Mouse (Mus musculus): ENCODE measurements around the gene Sh3bgrl2. TPM values are rescaled to one million over a fixed set of nuclear protein-coding genes. Genes with fewer than 3 reads are reported as not detected.

Sh3bgrl2 gene
- total and polyA plus RNA-seq, 3 experiments: not detected

DNA sequence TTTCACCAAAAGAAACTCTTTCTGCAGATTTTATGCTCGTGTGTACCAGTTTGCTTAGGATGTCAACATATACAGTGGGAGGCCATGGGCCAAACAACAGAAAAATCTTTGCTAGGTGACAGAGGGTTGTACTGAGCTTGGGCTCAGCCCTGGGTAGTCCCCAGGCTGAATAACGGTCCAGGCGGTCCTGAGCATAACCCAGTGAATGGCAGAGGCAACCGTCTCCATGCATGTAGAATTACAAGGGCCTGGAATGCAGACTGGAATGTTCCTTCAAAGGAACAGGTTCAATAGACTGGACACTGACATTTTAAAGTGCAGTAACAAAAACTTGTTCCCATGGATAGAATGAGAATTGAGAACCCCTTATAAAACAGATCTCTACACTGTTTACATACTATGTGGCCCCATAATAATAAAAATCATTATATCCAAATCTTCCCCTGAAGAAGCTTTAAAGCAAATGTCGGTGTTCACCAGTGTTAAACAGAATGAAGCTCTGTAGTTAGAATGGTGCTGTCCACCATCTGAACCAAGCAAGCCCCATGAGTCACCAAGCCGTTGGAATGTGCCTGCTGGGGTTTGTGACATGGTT lies 54.1 kb downstream of the Sh3bgrl2 start:
- Histone ChIP-seq H3K9ac (ENCODE audit: control insufficient read depth, low read depth, low read length, poor library complexity, severe bottlenecking) (no peak overlapping the region), H3K79me2 (ENCODE audit: control insufficient read depth, insufficient read depth, low read length, poor library complexity) (no peaks in the 10 kb centered on the region), H3K4me1 (ENCODE audit: control insufficient read depth in 1 of 2, insufficient read depth in 2 of 2, low read length in 2 of 2) (no peaks in the 10 kb centered on the region), H3K27me3 (ENCODE audit: control insufficient read depth in 1 of 2, insufficient read depth in 2 of 2, low read length in 2 of 2) (no peaks in the 10 kb centered on the region), H3K4me3 (ENCODE audit: control insufficient read depth in 1 of 2, insufficient read depth in 1 of 2, low read depth in 2 of 2, low read length in 2 of 2) (no peak overlapping the region), H3K27ac (ENCODE audit: control insufficient read depth, low read depth, low read length) (no peak overlapping the region), H3K9me3 (replicated peaks; ENCODE audit: insufficient read depth, low read length) (no peaks in the 10 kb centered on the region), H3K36me3 (ENCODE audit: control insufficient read depth in 1 of 2, insufficient read depth in 2 of 2, low read length in 2 of 2) (no peaks in the 10 kb centered on the region)
- no peak for DNase-seq (ENCODE audit: low read depth, low spot score)
- no peak for TF ChIP-seq MAFK (IDR thresholded peaks at IDR 0.05; ENCODE audit: borderline replicate concordance, low read depth, low read length)
- TF ChIP-seq POLR2AphosphoS2 (IDR thresholded peaks at IDR 0.05; ENCODE audit: low read length): no peak
- no peak for TF ChIP-seq EP300 (IDR thresholded peaks at IDR 0.05; ENCODE audit: low read depth in 1 of 2, low read length in 2 of 2)
- no peak for TF ChIP-seq ETS1 (IDR thresholded peaks at IDR 0.05; ENCODE audit: low read depth, low read length)
- no peak for TF ChIP-seq MAX (IDR thresholded peaks at IDR 0.05; ENCODE audit: low read length)
- no peak for TF ChIP-seq CHD2 (IDR thresholded peaks at IDR 0.05; ENCODE audit: low read length)
- TF ChIP-seq RAD21 (IDR thresholded peaks at IDR 0.05; ENCODE audit: low read depth, low read length): no peak
- no peak for TF ChIP-seq POLR2AphosphoS5 (IDR thresholded peaks at IDR 0.05; ENCODE audit: borderline replicate concordance, low read depth, low read length)
- no peak for TF ChIP-seq HCFC1 (IDR thresholded peaks at IDR 0.05; ENCODE audit: low read depth, low read length)
- TF ChIP-seq TCF12 (IDR thresholded peaks at IDR 0.05; ENCODE audit: low read depth, low read length): no peak
- no peak for TF ChIP-seq UBTF (IDR thresholded peaks at IDR 0.05; ENCODE audit: borderline replicate concordance, insufficient read depth, low read depth, low read length)
- no peak for TF ChIP-seq MYC (IDR thresholded peaks at IDR 0.05; ENCODE audit: low read depth, low read length)

DNA sequence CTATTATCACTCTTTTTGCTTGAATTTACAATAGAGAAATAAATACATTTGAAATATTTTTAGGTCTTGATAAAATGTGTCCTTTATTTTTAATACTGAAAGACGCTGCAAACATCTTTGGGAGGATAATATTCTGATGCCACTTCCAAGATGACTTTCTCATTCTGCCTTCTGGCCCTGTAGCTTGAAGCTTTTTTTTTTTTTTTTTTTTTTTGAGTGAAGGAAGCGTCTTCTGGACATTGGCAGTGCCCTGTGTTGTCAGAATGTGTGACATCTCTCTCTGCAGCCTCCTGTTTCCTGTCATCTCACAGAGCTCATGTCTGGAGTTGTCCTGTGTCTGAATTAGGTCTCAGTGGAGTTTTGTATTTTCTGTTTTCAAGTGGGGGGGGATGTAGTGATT lies 55.0 kb downstream of the Sh3bgrl2 start:
- Histone ChIP-seq H3K4me1 (ENCODE audit: control insufficient read depth in 1 of 2, insufficient read depth in 2 of 2, low read length in 2 of 2) (no peaks in the 10 kb centered on the region), H3K9ac (ENCODE audit: control insufficient read depth, low read depth, low read length, poor library complexity, severe bottlenecking) (no peak overlapping the region), H3K79me2 (ENCODE audit: control insufficient read depth, insufficient read depth, low read length, poor library complexity) (no peaks in the 10 kb centered on the region), H3K4me3 (ENCODE audit: control insufficient read depth in 1 of 2, insufficient read depth in 1 of 2, low read depth in 2 of 2, low read length in 2 of 2) (no peak overlapping the region), H3K27ac (ENCODE audit: control insufficient read depth, low read depth, low read length) (no peak overlapping the region), H3K36me3 (ENCODE audit: control insufficient read depth in 1 of 2, insufficient read depth in 2 of 2, low read length in 2 of 2) (no peaks in the 10 kb centered on the region), H3K9me3 (replicated peaks; ENCODE audit: insufficient read depth, low read length) (no peaks in the 10 kb centered on the region), H3K27me3 (ENCODE audit: control insufficient read depth in 1 of 2, insufficient read depth in 2 of 2, low read length in 2 of 2) (no peaks in the 10 kb centered on the region)
- TF ChIP-seq MAFK (IDR thresholded peaks at IDR 0.05; ENCODE audit: borderline replicate concordance, low read depth, low read length): no peak
- TF ChIP-seq JUND (IDR thresholded peaks at IDR 0.05; ENCODE audit: low read depth, low read length): no peak
- TF ChIP-seq MAX (IDR thresholded peaks at IDR 0.05; ENCODE audit: low read length): no peak
- DNase-seq (ENCODE audit: low read depth, low spot score): no peak

All from MEL (cell line).